In the genomic region with DNA sequence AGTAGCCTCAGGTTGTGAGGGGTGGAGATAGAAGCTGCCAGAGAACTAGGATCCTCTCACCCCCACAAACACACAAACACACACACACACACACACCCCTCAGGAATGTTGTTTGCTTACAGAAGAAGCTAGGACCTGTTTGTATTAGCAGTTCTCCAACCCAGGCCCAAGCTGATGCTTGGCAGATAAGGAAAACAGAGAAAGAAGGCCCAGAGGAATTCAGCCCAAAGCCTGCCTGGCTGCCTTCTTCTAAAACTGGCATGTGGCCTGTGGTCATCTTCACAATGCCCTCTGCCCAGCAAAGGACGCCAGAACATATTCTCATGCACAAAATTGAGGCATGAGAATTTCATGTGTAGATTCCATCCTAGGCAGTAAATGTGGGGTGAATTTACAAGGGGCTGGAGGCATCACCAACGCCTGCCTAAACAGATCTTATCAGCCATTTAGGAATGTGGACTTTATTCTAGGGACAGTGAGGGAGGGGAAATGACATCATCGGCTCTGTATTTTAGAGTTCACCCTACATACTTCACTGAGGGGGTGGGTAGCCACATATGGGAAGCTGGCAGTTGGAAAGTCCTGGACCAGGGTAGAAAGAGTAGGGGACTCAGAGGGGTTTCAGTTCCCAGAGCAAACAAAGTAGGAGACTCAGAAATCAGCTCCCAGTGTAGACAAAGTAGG, we compare ENCODE assay signal across 9 mouse cellular contexts. TPM values are rescaled to one million over a fixed set of nuclear protein-coding genes. Genes with fewer than 3 reads are reported as not detected.
DNase-seq lines count a peak whose midpoint lies in the region; ATAC-seq lines count a peak whose summit lies in the region.
"Had no signal": no experiment of that assay in that cellular context is flagged by ENCODE, and none has a peak within 500 bp of the region (broad histone marks: within the 10 kb centered on the region; RNA-seq: fewer than 3 reads in every experiment).

No protein-coding gene starts in this region.

- peak overlapping the region; percentile 90 for H3K27ac ChIP-seq in lung, embryonic 16.5 days (ENCODE audit: low read length)
- H3K27ac ChIP-seq in intestine, embryonic 15.5 days: peak overlapping the region; percentile 80; the same call in 1 of the 2 replicates
- H3K27ac ChIP-seq in neural tube, embryonic 15.5 days (replicated peaks): peak overlapping the region; percentile 28; the same call in 1 of the 2 replicates
- H3K27ac ChIP-seq: midbrain, embryonic 15.5 days had no signal

- peak overlapping the region; percentile 53 for H3K9ac ChIP-seq in lung, embryonic 16.5 days (ENCODE audit: low read length)
- 0 out of 2 replicates have a peak overlapping the region, but pooled peaks have one; percentile 2 for H3K9ac ChIP-seq in intestine, embryonic 15.5 days
- no peak overlapping the region for H3K9ac ChIP-seq in neural tube, embryonic 15.5 days (replicated peaks)
- H3K9ac ChIP-seq: midbrain, embryonic 15.5 days had no signal

- H3K36me3 ChIP-seq in lung, embryonic 16.5 days (ENCODE audit: control insufficient read depth, insufficient read depth, low read length): no peaks in the 10 kb centered on the region
- H3K36me3 ChIP-seq in intestine, embryonic 15.5 days: no peaks in the 10 kb centered on the region
- no peaks in the 10 kb centered on the region for H3K36me3 ChIP-seq in neural tube, embryonic 15.5 days
- H3K36me3 ChIP-seq: midbrain, embryonic 15.5 days had no signal

- H3K4me2 ChIP-seq in lung, embryonic 16.5 days (ENCODE audit: low read depth, low read length): peak overlapping the region; percentile 12; the same call in 1 of the 2 replicates
- H3K4me2 ChIP-seq in intestine, embryonic 15.5 days (replicated peaks): 0 out of 2 replicates have a peak overlapping the region, but pooled peaks have one; percentile 44
- H3K4me2 ChIP-seq in neural tube, embryonic 15.5 days: no peak overlapping the region
- H3K4me2 ChIP-seq: midbrain, embryonic 15.5 days had no signal

- peak; percentile 25; the same call in 1 of the 2 replicates for ATAC-seq in frontal cortex, adult (ENCODE audit: low TSS enrichment)
- ATAC-seq in lung, embryonic 16.5 days (ENCODE audit: low read depth): peak; percentile 21; the same call in 1 of the 2 replicates
- ATAC-seq in intestine, embryonic 15.5 days: no peak
- ATAC-seq in neural tube, embryonic 15.5 days (ENCODE audit: low FRiP score): no peak
- no peak for ATAC-seq in megakaryocyte progenitor cell, adult 5-6 weeks (replicated peaks; ENCODE audit: poor library complexity)
- ATAC-seq: midbrain, embryonic 15.5 days had no signal

- WGBS in lung, embryonic 16.5 days: 5% methylated on average over 3 of the region's 3 CpGs
- WGBS in intestine, embryonic 15.5 days: 19% methylated on average over 3 of the region's 3 CpGs
- 77% methylated on average over 3 of the region's 3 CpGs for WGBS in neural tube, embryonic 15.5 days

- no peak for DNase-seq in frontal cortex, postnatal 36 days (ENCODE audit: low spot score in 2 of 2)
- DNase-seq in lung, adult 18-20 months: no peak
- no peak for DNase-seq in cerebellum, adult 9-11 months

- H3K27me3 ChIP-seq in lung, embryonic 16.5 days (ENCODE audit: control insufficient read depth, insufficient read depth, low read depth, low read length): no peaks in the 10 kb centered on the region
- H3K27me3 ChIP-seq in intestine, embryonic 15.5 days (replicated peaks): no peaks in the 10 kb centered on the region
- no peaks in the 10 kb centered on the region for H3K27me3 ChIP-seq in neural tube, embryonic 15.5 days (replicated peaks)
- H3K27me3 ChIP-seq: midbrain, embryonic 15.5 days had no signal

- no peaks in the 10 kb centered on the region for H3K9me3 ChIP-seq in lung, embryonic 16.5 days (ENCODE audit: control insufficient read depth, low read length)
- H3K9me3 ChIP-seq in intestine, embryonic 15.5 days: no peaks in the 10 kb centered on the region
- H3K9me3 ChIP-seq in neural tube, embryonic 15.5 days (replicated peaks): no peaks in the 10 kb centered on the region
- H3K9me3 ChIP-seq: midbrain, embryonic 15.5 days had no signal

- H3K4me3 ChIP-seq in lung, embryonic 16.5 days (ENCODE audit: low read length): no peak overlapping the region
- no peak overlapping the region for H3K4me3 ChIP-seq in intestine, embryonic 15.5 days (replicated peaks)
- H3K4me3 ChIP-seq in neural tube, embryonic 15.5 days (replicated peaks): no peak overlapping the region
- H3K4me3 ChIP-seq: midbrain, embryonic 15.5 days had no signal

- H3K4me1 ChIP-seq in lung, embryonic 16.5 days (replicated peaks; ENCODE audit: control insufficient read depth, insufficient read depth, low read length): peaks cover 96% of the 10 kb centered on the region
- peaks cover 87% of the 10 kb centered on the region for H3K4me1 ChIP-seq in intestine, embryonic 15.5 days (replicated peaks)
- peaks cover 49% of the 10 kb centered on the region for H3K4me1 ChIP-seq in neural tube, embryonic 15.5 days

RNA-seq across cellular contexts. Expression of a gene that starts 21.4 kb away (rescaled TPM):
- polyA plus RNA-seq in lung, embryonic 16.5 days (2015; fragmentation: Nextera tagmentation; extraction: Ambion mirVana): 71.7 and 77.6 TPM in 2 replicates
- polyA plus RNA-seq in intestine, embryonic 15.5 days (2015; fragmentation: Nextera tagmentation; extraction: Ambion mirVana): 51.6 and 52.9 TPM in 2 replicates
- polyA plus RNA-seq in neural tube, embryonic 15.5 days (2015; fragmentation: Nextera tagmentation; extraction: Ambion mirVana): 9.6 and 17.7 TPM in 2 replicates
- total RNA-seq in megakaryocyte progenitor cell, adult 5-6 weeks (2015): 167 and 191 TPM in 2 replicates
- total RNA-seq in megakaryocyte progenitor cell, adult 5-6 weeks (2017): 238 and 338 TPM in 2 replicates

Comparison
In these comparisons a context has a peak if more than half of its experiments do, and no peak if none do; other contexts are left out.
1. ATAC-seq: peak in frontal cortex, adult (single experiment) and lung, embryonic 16.5 days (single experiment); none in intestine, embryonic 15.5 days (single experiment), neural tube, embryonic 15.5 days (single experiment) and megakaryocyte progenitor cell, adult 5-6 weeks (single experiment).
2. H3K27ac ChIP-seq: peak in every context shown above with its lines; median percentile 90 in lung, embryonic 16.5 days; 80 in intestine, embryonic 15.5 days; 28 in neural tube, embryonic 15.5 days.